Mouse (Mus musculus) limb, embryonic 15.5 days (tissue): ENCODE data around the gene Serpina1a. TPM values are rescaled to one million over a fixed set of nuclear protein-coding genes. Genes with fewer than 3 reads are reported as not detected.
"Not testable (repeated sequence)": the region's sequence is repeated elsewhere in the genome, so short reads cannot be mapped to it uniquely, and the experiment has no call there.

ENCODE experiments used
- ATAC-seq: fragments of 200-750 bp; cut with Nextera tagmentation; 2 replicates; pipeline ENCODE4 v1.8.0; 2017; ENCODE audit warnings: low read depth, moderate TSS enrichment; ENCODE audit not compliant: insufficient number of reproducible peaks, low FRiP score, low TSS enrichment
- H3K27ac ChIP-seq: fragments of 300-500 bp; sonication (generic); 2 replicates; pipeline ENCODE4 v1.5.1; 2015; ENCODE audit warnings: moderate library complexity, mild to moderate bottlenecking, inconsistent platforms
- H3K27me3 ChIP-seq: fragments of 300-500 bp; sonication (generic); 2 replicates; pipeline ENCODE4 v1.6.1; 2015; ENCODE audit warnings: inconsistent platforms
- H3K36me3 ChIP-seq: fragments of 300-500 bp; sonication (generic); 2 replicates; pipeline ENCODE4 v1.6.1; 2015; ENCODE audit warnings: inconsistent platforms
- H3K4me1 ChIP-seq: fragments of 300-500 bp; sonication (generic); 2 replicates; pipeline ENCODE4 v1.6.1; 2015; ENCODE audit warnings: inconsistent platforms
- H3K4me2 ChIP-seq: fragments of 300-500 bp; sonication (generic); 2 replicates; pipeline ENCODE4 v1.6.1; 2015; ENCODE audit warnings: mild to moderate bottlenecking, inconsistent platforms
- H3K4me3 ChIP-seq: fragments of 300-500 bp; sonication (generic); 2 replicates; pipeline ENCODE4 v1.5.1; 2015; ENCODE audit warnings: mild to moderate bottlenecking, inconsistent platforms
- H3K9ac ChIP-seq: fragments of 300-500 bp; sonication (generic); 2 replicates; pipeline ENCODE4 v1.6.1; 2015; ENCODE audit warnings: inconsistent platforms
- H3K9me3 ChIP-seq: fragments of 300-500 bp; sonication (generic); 2 replicates; pipeline ENCODE4 v1.6.1; 2016; ENCODE audit warnings: inconsistent platforms
- WGBS: fragments of 180-500 bp; shearing (Covaris S2); methylation state at CpG from one replicate; pipeline ENCODE4 v1.1.7; 2015; 5-methylcytosine and 5-hydroxymethylcytosine counted together
- polyA plus RNA-seq: library from polyadenylated mRNA; unstranded; fragments of >200 nt; fragmentation: Nextera tagmentation; extraction: Ambion mirVana; gene quantifications from 2 replicates; pipeline ENCODE4 v1.2.1, GENCODE M21; 2015

Serpina1a gene
- 0.31 and 1.9 TPM in 2 replicates for polyA plus RNA-seq

- not testable (repeated sequence) for H3K4me2 ChIP-seq, H3K9me3 ChIP-seq, ATAC-seq, H3K4me1 ChIP-seq, H3K27me3 ChIP-seq, H3K4me3 ChIP-seq, H3K36me3 ChIP-seq, H3K27ac ChIP-seq, H3K9ac ChIP-seq
- 81% methylated on average over 9 of the region's 9 CpGs for WGBS
These were observed at the start of gene Serpina1a for GRCm38 (mm10) chr12:103863101-103863974. Gene Serpina1a, minus strand, starts transcription at chr12:103863562.

- not testable (repeated sequence) for ATAC-seq, H3K4me1 ChIP-seq, H3K4me2 ChIP-seq, H3K4me3 ChIP-seq, H3K27me3 ChIP-seq, H3K9me3 ChIP-seq, H3K9ac ChIP-seq, H3K27ac ChIP-seq, H3K36me3 ChIP-seq
- WGBS, result 94% methylated on average over 12 of the region's 16 CpGs
These were observed 45.8 kb upstream of the Serpina1a start for GRCm38 (mm10) chr12:103909181-103909580.

GRCm38 (mm10) chr12:103907746-103908145 lies 44.4 kb upstream of the Serpina1a start:
- H3K9me3 ChIP-seq, H3K27ac ChIP-seq, H3K9ac ChIP-seq, H3K4me3 ChIP-seq, H3K27me3 ChIP-seq, H3K36me3 ChIP-seq, ATAC-seq, H3K4me1 ChIP-seq, H3K4me2 ChIP-seq: not testable (repeated sequence)
- 19% methylated on average over 1 of the region's 1 CpGs for WGBS

- not testable (repeated sequence) for H3K4me3 ChIP-seq, H3K9ac ChIP-seq, H3K4me1 ChIP-seq, H3K27me3 ChIP-seq, ATAC-seq, H3K4me2 ChIP-seq, H3K36me3 ChIP-seq, H3K27ac ChIP-seq, H3K9me3 ChIP-seq
- WGBS, result 78% methylated on average over 4 of the region's 4 CpGs
These were observed 41.5 kb upstream of the Serpina1a start, which contains the start of gene Serpina1c for GRCm38 (mm10) chr12:103904837-103905340. Gene Serpina1c, minus strand, starts transcription at chr12:103904887.

- not testable (repeated sequence) for H3K4me2 ChIP-seq, H3K36me3 ChIP-seq, H3K4me3 ChIP-seq, H3K4me1 ChIP-seq, ATAC-seq, H3K9me3 ChIP-seq, H3K9ac ChIP-seq, H3K27me3 ChIP-seq, H3K27ac ChIP-seq
- 91% methylated on average over 3 of the region's 3 CpGs for WGBS
These were observed 38.6 kb upstream of the Serpina1a start for GRCm38 (mm10) chr12:103901929-103902328.

- not testable (repeated sequence) for H3K4me1 ChIP-seq, H3K4me2 ChIP-seq, H3K4me3 ChIP-seq, H3K9ac ChIP-seq, H3K9me3 ChIP-seq, H3K27ac ChIP-seq, ATAC-seq, H3K36me3 ChIP-seq, H3K27me3 ChIP-seq
- 89% methylated on average over 1 of the region's 1 CpGs for WGBS
These were observed 3.5 kb upstream of the Serpina1a start for GRCm38 (mm10) chr12:103866873-103867272.

- Histone ChIP-seq H3K4me1 (no peaks in the 10 kb centered on the region), H3K4me3 (no peak overlapping the region), H3K9me3 (no peaks in the 10 kb centered on the region), H3K27me3 (no peaks in the 10 kb centered on the region), H3K36me3 (no peaks in the 10 kb centered on the region), H3K9ac (no peak overlapping the region), H3K27ac (no peak overlapping the region), H3K4me2 (no peak overlapping the region)
- 65% methylated on average over 3 of the region's 3 CpGs for WGBS
- ATAC-seq, result no peak
These were observed 2.4 kb downstream of the Serpina1a start for GRCm38 (mm10) chr12:103860976-103861375.

GRCm38 (mm10) chr12:103860571-103860970 lies 2.8 kb downstream of the Serpina1a start:
- H3K9ac ChIP-seq, H3K4me3 ChIP-seq, H3K4me2 ChIP-seq, H3K4me1 ChIP-seq, H3K36me3 ChIP-seq, H3K27ac ChIP-seq, H3K9me3 ChIP-seq, H3K27me3 ChIP-seq, ATAC-seq: not testable (repeated sequence)
- 84% methylated on average over 3 of the region's 4 CpGs for WGBS

GRCm38 (mm10) chr12:103859584-103859983 lies 3.8 kb downstream of the Serpina1a start:
- H3K27ac ChIP-seq, H3K9me3 ChIP-seq, H3K4me2 ChIP-seq, H3K36me3 ChIP-seq, H3K4me3 ChIP-seq, H3K27me3 ChIP-seq, ATAC-seq, H3K4me1 ChIP-seq, H3K9ac ChIP-seq: not testable (repeated sequence)
- 73% methylated on average over 3 of the region's 3 CpGs for WGBS

GRCm38 (mm10) chr12:103853032-103853431 lies 10.3 kb downstream of the Serpina1a start:
- H3K27ac ChIP-seq, result not testable (repeated sequence)
- WGBS, result 80% methylated on average over 2 of the region's 2 CpGs

GRCm38 (mm10) chr12:103830273-103830672 lies 33.1 kb downstream of the Serpina1a start, which contains the start of gene Serpina1b:
Gene Serpina1b, minus strand, starts transcription at chr12:103830373.
- WGBS, result 82% methylated on average over 4 of the region's 4 CpGs
- H3K9ac ChIP-seq, H3K4me1 ChIP-seq, H3K27ac ChIP-seq, ATAC-seq, H3K27me3 ChIP-seq, H3K9me3 ChIP-seq, H3K4me3 ChIP-seq, H3K4me2 ChIP-seq, H3K36me3 ChIP-seq: not testable (repeated sequence)

More at GRCm38 (mm10) chr12:103853032-103853431, 10.3 kb downstream of the Serpina1a start:
- not testable (repeated sequence) for ATAC-seq, H3K9ac ChIP-seq, H3K4me1 ChIP-seq, H3K9me3 ChIP-seq, H3K36me3 ChIP-seq, H3K4me2 ChIP-seq, H3K27me3 ChIP-seq, H3K4me3 ChIP-seq

GRCm38 (mm10) chr12:103827661-103828372 lies 35.5 kb downstream of the Serpina1a start:
- not testable (repeated sequence) for H3K4me2 ChIP-seq, H3K27me3 ChIP-seq, H3K4me1 ChIP-seq, H3K27ac ChIP-seq, H3K9me3 ChIP-seq, ATAC-seq, H3K36me3 ChIP-seq, H3K9ac ChIP-seq, H3K4me3 ChIP-seq
- 87% methylated on average over 6 of the region's 6 CpGs for WGBS
